Mouse (Mus musculus): ENCODE measurements around the gene Chrne. TPM values are rescaled to one million over a fixed set of nuclear protein-coding genes. Genes with fewer than 3 reads are reported as not detected.
"Not testable (repeated sequence)": the region's sequence is repeated elsewhere in the genome, so short reads cannot be mapped to it uniquely, and the experiment has no call there.

The Chrne gene
- polyA plus RNA-seq, 1 experiment from 2014 or later, result 0.37 TPM

GRCm38 (mm10) chr11:70582196-70582595 is 36.8 kb downstream of the Chrne start:
- Histone ChIP-seq H3K9me3 (replicated peaks) (no peaks in the 10 kb centered on the region), H3K4me3 (no peak overlapping the region), H3K4me1 (replicated peaks) (peaks cover 58% of the 10 kb centered on the region), H3K4me2 (no peak overlapping the region), H3K27me3 (replicated peaks) (no peaks in the 10 kb centered on the region), H3K9ac (no peak overlapping the region), H3K36me3 (peaks cover 6% of the 10 kb centered on the region; the same call in 1 of the 2 replicates), H3K27ac (ENCODE audit: poor library complexity, severe bottlenecking) (no peak overlapping the region)
- 77% methylated on average over 3 of the region's 3 CpGs for WGBS
- ATAC-seq (ENCODE audit: insufficient number of reproducible peaks, low FRiP score), result no peak

GRCm38 (mm10) chr11:70580921-70581320 is 38.1 kb downstream of the Chrne start:
- WGBS, result 61% methylated on average over 3 of the region's 3 CpGs
- Histone ChIP-seq H3K27ac (ENCODE audit: poor library complexity, severe bottlenecking) (no peak overlapping the region), H3K27me3 (replicated peaks) (no peaks in the 10 kb centered on the region), H3K9me3 (replicated peaks) (no peaks in the 10 kb centered on the region), H3K4me2 (no peak overlapping the region), H3K36me3 (peaks cover 6% of the 10 kb centered on the region; the same call in 1 of the 2 replicates), H3K4me1 (replicated peaks) (peaks cover 66% of the 10 kb centered on the region), H3K4me3 (no peak overlapping the region), H3K9ac (no peak overlapping the region)
- no peak for ATAC-seq (ENCODE audit: insufficient number of reproducible peaks, low FRiP score)

GRCm38 (mm10) chr11:70580358-70580720 is 38.7 kb downstream of the Chrne start:
- H3K4me3 ChIP-seq, result no peak overlapping the region
- peaks cover 63% of the 10 kb centered on the region for H3K4me1 ChIP-seq (replicated peaks)
- 67% methylated on average over 5 of the region's 5 CpGs for WGBS
- H3K27me3 ChIP-seq (replicated peaks), result no peaks in the 10 kb centered on the region
- H3K4me2 ChIP-seq, result no peak overlapping the region
- H3K9me3 ChIP-seq (replicated peaks), result no peaks in the 10 kb centered on the region
- no peak overlapping the region for H3K9ac ChIP-seq
- ATAC-seq (ENCODE audit: insufficient number of reproducible peaks, low FRiP score), result no peak
- H3K27ac ChIP-seq (ENCODE audit: poor library complexity, severe bottlenecking), result peak overlapping the region; percentile 12; the same call in 1 of the 2 replicates
- H3K36me3 ChIP-seq, result peaks cover 6% of the 10 kb centered on the region; the same call in 1 of the 2 replicates

- Histone ChIP-seq H3K4me1 (replicated peaks) (peaks cover 58% of the 10 kb centered on the region), H3K27ac (ENCODE audit: poor library complexity, severe bottlenecking) (peak overlapping the region; percentile 12; the same call in 1 of the 2 replicates), H3K36me3 (peaks cover 6% of the 10 kb centered on the region; the same call in 1 of the 2 replicates), H3K27me3 (replicated peaks) (no peaks in the 10 kb centered on the region), H3K9ac (no peak overlapping the region), H3K9me3 (replicated peaks) (no peaks in the 10 kb centered on the region), H3K4me2 (no peak overlapping the region), H3K4me3 (no peak overlapping the region)
- WGBS, result 75% methylated on average over 9 of the region's 9 CpGs
- ATAC-seq (ENCODE audit: insufficient number of reproducible peaks, low FRiP score), result no peak
Observed at GRCm38 (mm10) chr11:70579710-70580357, 39.2 kb downstream of the Chrne start.

GRCm38 (mm10) chr11:70578962-70579361 is 40.1 kb downstream of the Chrne start:
- Histone ChIP-seq H3K4me1 (replicated peaks) (peaks cover 55% of the 10 kb centered on the region), H3K9ac (no peak overlapping the region), H3K27ac (ENCODE audit: poor library complexity, severe bottlenecking) (no peak overlapping the region), H3K4me3 (no peak overlapping the region), H3K27me3 (replicated peaks) (no peaks in the 10 kb centered on the region), H3K9me3 (replicated peaks) (no peaks in the 10 kb centered on the region), H3K36me3 (peaks cover 6% of the 10 kb centered on the region; the same call in 1 of the 2 replicates), H3K4me2 (no peak overlapping the region)
- no peak for ATAC-seq (ENCODE audit: insufficient number of reproducible peaks, low FRiP score)
- 87% methylated on average over 6 of the region's 6 CpGs for WGBS

GRCm38 (mm10) chr11:70577201-70577600 is 41.8 kb downstream of the Chrne start:
- WGBS, result 76% methylated on average over 3 of the region's 3 CpGs

GRCm38 (mm10) chr11:70573872-70574271 is 45.1 kb downstream of the Chrne start:
- no peaks in the 10 kb centered on the region for H3K9me3 ChIP-seq (replicated peaks)
- H3K36me3 ChIP-seq, result 0 out of 2 replicates have a peak, but pooled peaks cover under 1% of the 10 kb centered on the region
- no peaks in the 10 kb centered on the region for H3K27me3 ChIP-seq (replicated peaks)
- H3K4me1 ChIP-seq (replicated peaks), result peaks cover 45% of the 10 kb centered on the region
- H3K4me2 ChIP-seq, result no peak overlapping the region
- no peak for ATAC-seq (ENCODE audit: insufficient number of reproducible peaks, low FRiP score)
- H3K4me3 ChIP-seq, result no peak overlapping the region
- H3K27ac ChIP-seq (ENCODE audit: poor library complexity, severe bottlenecking), result no peak overlapping the region
- 77% methylated on average over 6 of the region's 6 CpGs for WGBS
- H3K9ac ChIP-seq, result no peak overlapping the region

More at GRCm38 (mm10) chr11:70577201-70577600, 41.8 kb downstream of the Chrne start:
- no peak overlapping the region for H3K4me3 ChIP-seq
- H3K36me3 ChIP-seq, result peaks cover 6% of the 10 kb centered on the region; the same call in 1 of the 2 replicates
- no peak overlapping the region for H3K4me2 ChIP-seq
- H3K4me1 ChIP-seq (replicated peaks), result peaks cover 50% of the 10 kb centered on the region
- no peak for ATAC-seq (ENCODE audit: insufficient number of reproducible peaks, low FRiP score)
- no peaks in the 10 kb centered on the region for H3K27me3 ChIP-seq (replicated peaks)
- no peaks in the 10 kb centered on the region for H3K9me3 ChIP-seq (replicated peaks)
- H3K9ac ChIP-seq, result no peak overlapping the region
- H3K27ac ChIP-seq (ENCODE audit: poor library complexity, severe bottlenecking), result no peak overlapping the region

- Histone ChIP-seq H3K4me2 (no peak overlapping the region), H3K27ac (ENCODE audit: poor library complexity, severe bottlenecking) (peak overlapping the region; percentile 34; the same call in 1 of the 2 replicates), H3K9ac (no peak overlapping the region)
Observed at GRCm38 (mm10) chr11:70572348-70572902, 46.6 kb downstream of the Chrne start.

GRCm38 (mm10) chr11:70571641-70572040 is 47.4 kb downstream of the Chrne start:
- H3K27ac ChIP-seq (ENCODE audit: poor library complexity, severe bottlenecking), result no peak overlapping the region
- no peak overlapping the region for H3K9ac ChIP-seq
- ATAC-seq (ENCODE audit: insufficient number of reproducible peaks, low FRiP score), result no peak
- no peak overlapping the region for H3K4me2 ChIP-seq
- peaks cover 6% of the 10 kb centered on the region; the same call in 1 of the 2 replicates for H3K36me3 ChIP-seq
- H3K9me3 ChIP-seq (replicated peaks), result no peaks in the 10 kb centered on the region
- H3K4me3 ChIP-seq, result no peak overlapping the region
- 81% methylated on average over 1 of the region's 1 CpGs for WGBS
- H3K4me1 ChIP-seq (replicated peaks), result peaks cover 31% of the 10 kb centered on the region
- no peaks in the 10 kb centered on the region for H3K27me3 ChIP-seq (replicated peaks)

More at GRCm38 (mm10) chr11:70572348-70572902, 46.6 kb downstream of the Chrne start:
- H3K36me3 ChIP-seq, result peaks cover 4% of the 10 kb centered on the region; the same call in 1 of the 2 replicates
- H3K9me3 ChIP-seq (replicated peaks), result no peaks in the 10 kb centered on the region
- 38% methylated on average over 5 of the region's 5 CpGs for WGBS
- peaks cover 32% of the 10 kb centered on the region for H3K4me1 ChIP-seq (replicated peaks)
- no peak overlapping the region for H3K4me3 ChIP-seq
- peak; percentile 71 for ATAC-seq (ENCODE audit: insufficient number of reproducible peaks, low FRiP score)
- H3K27me3 ChIP-seq (replicated peaks), result no peaks in the 10 kb centered on the region

GRCm38 (mm10) chr11:70570614-70571013 is 48.4 kb downstream of the Chrne start:
- not testable (repeated sequence) for H3K9me3 ChIP-seq (replicated peaks); H3K27me3 ChIP-seq (replicated peaks); H3K9ac ChIP-seq; H3K4me2 ChIP-seq; H3K4me3 ChIP-seq; H3K36me3 ChIP-seq; H3K27ac ChIP-seq (ENCODE audit: poor library complexity, severe bottlenecking)
- ATAC-seq (ENCODE audit: insufficient number of reproducible peaks, low FRiP score), result peak; percentile 45
- H3K4me1 ChIP-seq (replicated peaks), result peaks cover 34% of the 10 kb centered on the region
- WGBS, result 47% methylated on average over 1 of the region's 1 CpGs

- Histone ChIP-seq H3K9ac (no peak overlapping the region), H3K27me3 (replicated peaks) (no peaks in the 10 kb centered on the region), H3K27ac (ENCODE audit: poor library complexity, severe bottlenecking) (no peak overlapping the region), H3K4me2 (no peak overlapping the region), H3K4me3 (no peak overlapping the region), H3K4me1 (replicated peaks) (peaks cover 47% of the 10 kb centered on the region), H3K9me3 (replicated peaks) (no peaks in the 10 kb centered on the region), H3K36me3 (peaks cover 7% of the 10 kb centered on the region; the same call in 1 of the 2 replicates)
- no peak for ATAC-seq (ENCODE audit: insufficient number of reproducible peaks, low FRiP score)
- 67% methylated on average over 7 of the region's 7 CpGs for WGBS
Observed at GRCm38 (mm10) chr11:70566586-70566985, 52.4 kb downstream of the Chrne start.
